19 mouse cellular contexts compared by ENCODE assay signal in the genomic region with DNA sequence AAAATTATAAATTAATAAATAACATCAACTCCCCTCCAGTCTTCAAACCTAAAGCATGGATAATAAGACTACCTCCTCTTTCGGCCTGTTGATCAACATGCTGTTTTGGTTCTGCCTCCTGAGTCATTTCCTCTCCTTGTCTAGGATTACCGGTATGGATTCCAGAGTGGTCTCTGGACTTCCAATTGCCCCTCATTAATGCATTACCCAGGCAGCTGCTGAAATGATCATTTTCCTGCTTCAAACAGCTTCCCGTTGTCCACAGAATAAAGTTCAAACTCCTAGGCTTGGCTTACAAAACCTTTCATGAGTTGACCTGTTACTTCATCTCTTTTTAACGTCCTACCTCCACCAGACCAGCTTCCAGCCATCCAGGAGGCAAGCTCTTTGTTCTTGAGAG.
DNase-seq lines count a peak whose midpoint lies in the region; ATAC-seq and TF ChIP-seq lines count a peak whose summit lies in the region.
"Had no signal": no experiment of that assay in that cellular context is flagged by ENCODE, and none has a peak within 500 bp of the region (broad histone marks: within the 10 kb centered on the region; RNA-seq: fewer than 3 reads in every experiment).

No protein-coding gene starts in this region.

- no peaks in the 10 kb centered on the region for H3K36me3 ChIP-seq in limb, embryonic 10.5 days
- no peaks in the 10 kb centered on the region for H3K36me3 ChIP-seq in forebrain, embryonic 11.5 days (ENCODE audit: control insufficient read depth, insufficient read depth, low read length)
- H3K36me3 ChIP-seq: embryonic facial prominence, embryonic 15.5 days; forebrain, embryonic 10.5 days; forebrain, embryonic 15.5 days; hindbrain, embryonic 13.5 days had no signal

- H3K27ac ChIP-seq in gastrocnemius, adult 2 months, result peak overlapping the region; percentile 74
- H3K27ac ChIP-seq in limb, embryonic 10.5 days, result peak overlapping the region; percentile 50; the same call in 1 of the 2 replicates
- H3K27ac ChIP-seq in forebrain, embryonic 11.5 days (ENCODE audit: low read depth, low read length), result no peak overlapping the region
- H3K27ac ChIP-seq: embryonic facial prominence, embryonic 15.5 days; forebrain, embryonic 10.5 days; forebrain, embryonic 15.5 days; hindbrain, embryonic 13.5 days; hindbrain, postnatal 0 days had no signal

- H3K4me2 ChIP-seq in forebrain, embryonic 11.5 days (ENCODE audit: low read depth, low read length, severe bottlenecking), result no peak overlapping the region
- H3K4me2 ChIP-seq: embryonic facial prominence, embryonic 15.5 days; forebrain, embryonic 15.5 days; hindbrain, embryonic 13.5 days had no signal

- 31% methylated on average over 4 of the region's 4 CpGs for WGBS in limb, embryonic 10.5 days
- 55% methylated on average over 4 of the region's 4 CpGs for WGBS in forebrain, embryonic 11.5 days

- no peak for DNase-seq in gastrocnemius, adult 2 months
- DNase-seq in gastrocnemius, postnatal 4 days (ENCODE audit: low spot score in 2 of 2), result no peak
- DNase-seq in heart, adult 9 months (ENCODE audit: low spot score in 2 of 2), result peak; percentile 7 to 52
- DNase-seq in heart, postnatal 4 days, result no peak
- no peak for DNase-seq in limb, embryonic 10.5 days (ENCODE audit: low spot score)
- DNase-seq in forebrain, embryonic 11.5 days (ENCODE audit: low spot score), result no peak
- DNase-seq: adrenal gland, postnatal 10 days; cerebellum, adult 11-12 months; cerebellum, adult 9-10 months; cerebellum, postnatal 36 days; gastrocnemius, postnatal 25 days; kidney, adult 11 months had no signal

- H3K9ac ChIP-seq in forebrain, embryonic 11.5 days (ENCODE audit: low read length), result no peak overlapping the region
- H3K9ac ChIP-seq: embryonic facial prominence, embryonic 15.5 days; forebrain, embryonic 15.5 days; hindbrain, embryonic 13.5 days had no signal

- H3K4me1 ChIP-seq in limb, embryonic 10.5 days, result peaks cover 32% of the 10 kb centered on the region
- H3K4me1 ChIP-seq in forebrain, embryonic 11.5 days (replicated peaks; ENCODE audit: control insufficient read depth, insufficient read depth, low read length), result no peaks in the 10 kb centered on the region
- H3K4me1 ChIP-seq: embryonic facial prominence, embryonic 15.5 days had no signal

- no peak for ATAC-seq in forebrain, embryonic 11.5 days (replicated peaks; ENCODE audit: low FRiP score)
- ATAC-seq in monocyte, adult 5-6 weeks (replicated peaks; ENCODE audit: insufficient number of reproducible peaks, low FRiP score, low TSS enrichment, poor library complexity, severe bottlenecking), result no peak
- ATAC-seq: hindbrain, postnatal 0 days had no signal

- intact Hi-C loops in gastrocnemius, adult 2 months (cut with DNase I), result no loop called here

- TF ChIP-seq CTCF in gastrocnemius, adult 2 months (IDR thresholded peaks at IDR 0.05), result no peak

- H3K4me3 ChIP-seq in gastrocnemius, adult 2 months, result no peak overlapping the region
- no peak overlapping the region for H3K4me3 ChIP-seq in limb, embryonic 10.5 days
- H3K4me3 ChIP-seq in forebrain, embryonic 11.5 days (ENCODE audit: low read depth, low read length), result no peak overlapping the region
- H3K4me3 ChIP-seq: embryonic facial prominence, embryonic 15.5 days; erythroblast, embryonic 14.5 days; forebrain, embryonic 10.5 days; forebrain, embryonic 15.5 days; hindbrain, embryonic 13.5 days had no signal

- H3K9me3 ChIP-seq in limb, embryonic 10.5 days (replicated peaks), result no peaks in the 10 kb centered on the region
- no peaks in the 10 kb centered on the region for H3K9me3 ChIP-seq in forebrain, embryonic 11.5 days (ENCODE audit: control insufficient read depth, low read length)
- H3K9me3 ChIP-seq: embryonic facial prominence, embryonic 15.5 days; forebrain, embryonic 10.5 days; forebrain, embryonic 15.5 days; hindbrain, embryonic 13.5 days had no signal

- no peaks in the 10 kb centered on the region for H3K27me3 ChIP-seq in limb, embryonic 10.5 days (ENCODE audit: low read depth, poor library complexity, severe bottlenecking)
- H3K27me3 ChIP-seq in forebrain, embryonic 11.5 days (ENCODE audit: control insufficient read depth, insufficient read depth, low read length), result no peaks in the 10 kb centered on the region
- H3K27me3 ChIP-seq: embryonic facial prominence, embryonic 15.5 days; forebrain, embryonic 15.5 days; hindbrain, embryonic 13.5 days had no signal

Comparison
In these comparisons a context has a peak if more than half of its experiments do, and no peak if none do; other contexts are left out.
1. DNase-seq: peak in heart, adult 9 months (2 of 2); none in gastrocnemius, adult 2 months (single experiment), gastrocnemius, postnatal 4 days (0 of 2), heart, postnatal 4 days (single experiment), limb, embryonic 10.5 days (single experiment) and forebrain, embryonic 11.5 days (single experiment).